Mouse (Mus musculus) E14TG2a.4 (cell line): ENCODE measurements around the gene B020031M17Rik.
"Not testable (repeated sequence)": the region's sequence is repeated elsewhere in the genome, so short reads cannot be mapped to it uniquely, and the experiment has no call there.

Experiments
- H3K27me3 ChIP-seq: 2 replicates; pipeline ENCODE4 v1.6.1; 2014; ENCODE audit warnings: low read length, control low read depth; ENCODE audit not compliant: insufficient read depth
- H3K36me3 ChIP-seq: 2 replicates; pipeline ENCODE4 v1.6.1; 2014; ENCODE audit warnings: low read length, control low read depth; ENCODE audit not compliant: insufficient read depth
- H3K4me1 ChIP-seq: replicated peaks from 2 replicates; pipeline ENCODE4 v1.6.1; 2014; ENCODE audit warnings: low read depth, low read length, control low read depth
- H3K4me3 ChIP-seq: replicated peaks from 2 replicates; pipeline ENCODE4 v1.5.1; 2014; ENCODE audit warnings: mild to moderate bottlenecking, low read length
- H3K9me3 ChIP-seq: 2 replicates; pipeline ENCODE4 v1.6.1; 2014; ENCODE audit warnings: low read length, control low read depth

The B020031M17Rik gene

GRCm38 (mm10) chr13:119950706-119951105 lies at the start of gene B020031M17Rik:
TSS of gene B020031M17Rik (minus strand) at chr13:119950806.
- H3K27me3 ChIP-seq, H3K36me3 ChIP-seq, H3K4me3 ChIP-seq, H3K9me3 ChIP-seq, H3K4me1 ChIP-seq: not testable (repeated sequence)

DNA sequence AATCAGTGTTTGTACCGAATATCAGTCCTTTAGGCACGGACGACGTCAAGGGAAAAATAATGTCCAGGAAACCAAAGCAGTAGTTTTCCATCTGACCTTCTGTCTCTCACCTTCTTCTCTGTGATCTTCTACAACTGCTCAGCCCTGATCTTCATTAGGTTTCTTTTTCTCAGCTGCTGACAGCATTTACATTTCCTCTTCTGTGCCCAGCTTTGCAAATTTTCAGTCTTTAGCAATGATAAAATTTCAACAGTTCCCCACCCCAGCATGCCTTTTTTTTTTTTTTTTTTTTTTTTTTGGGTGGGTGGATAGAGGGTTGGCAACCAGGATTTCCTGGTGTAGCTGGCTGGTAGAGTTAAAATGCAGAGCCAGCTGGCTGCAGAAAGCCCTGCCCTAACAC lies 48.6 kb upstream of the B020031M17Rik start:
- not testable (repeated sequence) for H3K36me3 ChIP-seq

GRCm38 (mm10) chr13:119998442-119999086 lies 48.0 kb upstream of the B020031M17Rik start:
- H3K4me3 ChIP-seq, H3K9me3 ChIP-seq, H3K36me3 ChIP-seq, H3K27me3 ChIP-seq, H3K4me1 ChIP-seq: not testable (repeated sequence)

More for the DNA sequence above, 48.6 kb upstream of the B020031M17Rik start:
- not testable (repeated sequence) for H3K4me3 ChIP-seq, H3K4me1 ChIP-seq, H3K27me3 ChIP-seq, H3K9me3 ChIP-seq

- H3K4me1 ChIP-seq, H3K4me3 ChIP-seq, H3K9me3 ChIP-seq: not testable (repeated sequence)
These were observed 41.4 kb upstream of the B020031M17Rik start for GRCm38 (mm10) chr13:119991917-119992496.

DNA sequence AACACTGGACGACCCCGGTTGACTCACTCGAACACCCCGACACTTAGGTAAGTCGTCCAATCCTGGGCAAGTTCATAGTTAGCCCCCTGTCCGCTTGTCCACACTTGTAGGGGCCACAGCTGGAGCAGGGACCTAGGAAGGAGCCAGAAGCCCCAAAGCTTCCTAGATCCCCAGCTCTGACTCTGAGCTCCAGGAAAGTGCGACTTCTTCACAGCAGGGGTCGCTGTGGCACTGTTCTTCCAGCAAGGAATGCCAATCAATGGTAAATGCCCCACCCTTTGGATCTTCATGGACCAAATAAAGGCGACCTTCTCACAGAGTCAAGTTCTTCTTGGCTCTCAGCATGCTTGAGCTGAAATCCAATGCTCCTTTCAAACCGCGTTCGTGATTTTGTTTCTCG lies 40.7 kb upstream of the B020031M17Rik start:
- H3K36me3 ChIP-seq, H3K27me3 ChIP-seq, H3K9me3 ChIP-seq, H3K4me3 ChIP-seq, H3K4me1 ChIP-seq: not testable (repeated sequence)

More at GRCm38 (mm10) chr13:119991917-119992496, 41.4 kb upstream of the B020031M17Rik start:
- not testable (repeated sequence) for H3K36me3 ChIP-seq, H3K27me3 ChIP-seq

DNA sequence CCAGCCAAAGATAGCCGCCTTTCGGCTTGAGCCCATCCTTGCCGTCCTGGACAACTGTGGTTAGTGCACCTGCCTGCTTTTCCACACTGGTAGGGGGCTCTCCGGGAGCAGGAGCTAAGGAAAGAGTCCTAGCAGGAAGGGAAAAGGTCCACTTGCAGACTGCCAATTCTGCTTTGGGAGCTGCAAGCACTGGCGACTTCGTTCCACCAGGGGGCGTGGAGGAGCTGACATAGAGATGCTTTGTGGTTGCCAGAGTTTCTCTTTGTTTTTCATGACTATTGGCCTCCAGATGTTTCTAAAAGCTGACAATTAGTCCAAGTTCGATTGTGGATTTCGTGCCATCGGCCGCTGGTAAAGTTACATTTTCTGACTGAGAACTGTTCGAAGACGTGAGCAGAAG lies 18.6 kb upstream of the B020031M17Rik start:
- not testable (repeated sequence) for H3K36me3 ChIP-seq, H3K4me1 ChIP-seq, H3K4me3 ChIP-seq, H3K9me3 ChIP-seq, H3K27me3 ChIP-seq

GRCm38 (mm10) chr13:119968193-119968592 lies 17.6 kb upstream of the B020031M17Rik start:
- H3K9me3 ChIP-seq, H3K27me3 ChIP-seq, H3K4me3 ChIP-seq, H3K4me1 ChIP-seq, H3K36me3 ChIP-seq: not testable (repeated sequence)

DNA sequence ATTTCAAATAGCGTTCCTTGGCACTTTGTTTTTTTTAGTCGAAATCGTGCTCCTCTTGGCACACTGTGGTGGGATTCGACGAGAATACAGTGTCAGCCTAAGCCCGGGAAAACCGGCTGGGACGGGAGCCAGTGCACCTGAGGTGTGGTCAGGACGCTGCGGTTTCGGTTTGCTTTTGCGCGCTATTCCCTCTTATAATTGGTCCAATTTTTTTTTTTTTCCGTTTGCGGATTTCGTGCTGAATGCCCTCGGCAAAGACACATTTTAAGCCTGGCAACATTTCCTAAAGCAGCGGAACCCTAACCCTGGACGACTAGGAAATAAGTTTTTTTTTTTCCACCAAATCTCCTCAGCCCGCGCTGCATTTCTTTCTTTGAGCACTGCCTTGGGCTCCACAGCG lies 15.4 kb upstream of the B020031M17Rik start:
- H3K36me3 ChIP-seq, H3K27me3 ChIP-seq, H3K4me3 ChIP-seq, H3K4me1 ChIP-seq, H3K9me3 ChIP-seq: not testable (repeated sequence)

DNA sequence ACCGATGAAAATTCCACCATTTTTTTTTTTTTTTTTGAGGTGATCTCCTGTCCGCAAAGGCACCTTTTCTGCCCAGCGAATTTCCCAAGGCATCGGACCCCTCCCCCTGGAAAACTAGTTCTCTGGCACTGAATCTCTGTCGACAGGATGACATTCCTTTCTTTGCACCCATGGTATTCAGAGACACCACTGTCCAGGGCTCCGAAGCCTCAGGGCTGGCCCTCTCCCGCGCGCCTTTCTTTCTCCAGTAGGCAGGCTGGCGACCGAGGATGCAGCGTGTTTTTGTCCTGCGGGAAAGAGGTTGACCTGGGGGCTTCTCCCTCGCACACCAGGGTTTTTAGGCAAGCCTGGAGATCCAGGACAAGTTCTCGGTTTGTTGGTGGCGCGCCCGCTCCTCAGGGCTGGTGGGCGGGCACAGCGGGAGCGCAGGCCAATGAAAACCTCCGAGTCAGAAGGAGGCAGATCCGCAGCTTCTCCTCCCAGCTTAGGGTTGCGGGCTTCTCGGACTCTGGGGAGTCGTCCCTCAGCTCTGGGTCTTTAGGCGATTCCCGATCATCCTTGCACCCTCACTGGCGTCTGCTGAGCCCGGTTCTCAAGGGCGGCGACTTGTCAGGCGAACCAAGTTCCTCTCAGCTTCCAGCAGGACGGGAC lies 14.8 kb upstream of the B020031M17Rik start:
- H3K4me3 ChIP-seq, H3K4me1 ChIP-seq, H3K36me3 ChIP-seq, H3K27me3 ChIP-seq, H3K9me3 ChIP-seq: not testable (repeated sequence)

- H3K4me1 ChIP-seq, H3K4me3 ChIP-seq, H3K36me3 ChIP-seq, H3K27me3 ChIP-seq, H3K9me3 ChIP-seq: not testable (repeated sequence)
These were observed 12.2 kb upstream of the B020031M17Rik start for GRCm38 (mm10) chr13:119962856-119963255.

DNA sequence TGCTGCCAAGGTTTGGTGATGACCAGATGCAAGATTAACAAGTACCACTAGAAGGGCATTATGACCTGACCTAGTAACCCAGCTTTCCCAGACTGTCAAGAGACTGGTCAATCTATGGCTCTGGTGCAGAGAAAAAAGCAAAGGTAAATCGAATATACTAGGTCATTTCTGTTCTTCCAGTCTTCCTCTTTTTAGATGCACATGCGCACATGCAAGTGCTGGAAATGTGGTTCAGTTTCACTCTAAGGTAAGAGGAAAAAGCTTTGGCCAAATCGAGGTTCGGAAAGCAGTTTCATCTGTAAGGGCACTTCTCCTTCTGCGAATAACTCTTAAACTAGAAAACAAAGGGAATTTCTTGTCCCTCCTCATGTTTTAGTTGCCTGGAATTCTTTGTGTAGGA lies 5.0 kb upstream of the B020031M17Rik start:
- H3K4me1 ChIP-seq, H3K27me3 ChIP-seq, H3K36me3 ChIP-seq, H3K4me3 ChIP-seq, H3K9me3 ChIP-seq: not testable (repeated sequence)

DNA sequence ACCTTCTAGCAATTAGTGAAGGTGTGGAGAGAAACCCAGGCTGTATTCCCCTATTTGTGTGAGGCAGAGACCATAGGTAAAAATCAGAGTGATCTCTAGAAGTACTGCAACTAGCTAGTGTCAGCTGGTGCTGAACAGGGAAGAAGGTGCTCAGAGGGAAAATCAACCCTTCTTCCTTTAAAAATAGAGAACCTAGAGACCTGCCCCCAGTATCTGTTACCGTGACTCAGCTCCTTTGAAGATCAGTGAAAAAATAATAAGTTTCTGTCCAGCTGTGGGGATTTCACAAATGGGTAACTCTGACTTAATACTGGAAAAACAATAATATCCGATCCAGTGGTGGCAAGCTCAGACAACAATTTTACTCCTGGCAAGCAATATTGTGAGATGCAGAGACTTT lies 4.5 kb upstream of the B020031M17Rik start:
- not testable (repeated sequence) for H3K36me3 ChIP-seq, H3K4me1 ChIP-seq, H3K4me3 ChIP-seq, H3K9me3 ChIP-seq, H3K27me3 ChIP-seq

GRCm38 (mm10) chr13:119929172-119929571 lies 21.4 kb downstream of the B020031M17Rik start, which contains the start of gene Gm21761:
TSS of gene Gm21761 (minus strand) at chr13:119929272.
- H3K27me3 ChIP-seq, H3K4me3 ChIP-seq: not testable (repeated sequence)

DNA sequence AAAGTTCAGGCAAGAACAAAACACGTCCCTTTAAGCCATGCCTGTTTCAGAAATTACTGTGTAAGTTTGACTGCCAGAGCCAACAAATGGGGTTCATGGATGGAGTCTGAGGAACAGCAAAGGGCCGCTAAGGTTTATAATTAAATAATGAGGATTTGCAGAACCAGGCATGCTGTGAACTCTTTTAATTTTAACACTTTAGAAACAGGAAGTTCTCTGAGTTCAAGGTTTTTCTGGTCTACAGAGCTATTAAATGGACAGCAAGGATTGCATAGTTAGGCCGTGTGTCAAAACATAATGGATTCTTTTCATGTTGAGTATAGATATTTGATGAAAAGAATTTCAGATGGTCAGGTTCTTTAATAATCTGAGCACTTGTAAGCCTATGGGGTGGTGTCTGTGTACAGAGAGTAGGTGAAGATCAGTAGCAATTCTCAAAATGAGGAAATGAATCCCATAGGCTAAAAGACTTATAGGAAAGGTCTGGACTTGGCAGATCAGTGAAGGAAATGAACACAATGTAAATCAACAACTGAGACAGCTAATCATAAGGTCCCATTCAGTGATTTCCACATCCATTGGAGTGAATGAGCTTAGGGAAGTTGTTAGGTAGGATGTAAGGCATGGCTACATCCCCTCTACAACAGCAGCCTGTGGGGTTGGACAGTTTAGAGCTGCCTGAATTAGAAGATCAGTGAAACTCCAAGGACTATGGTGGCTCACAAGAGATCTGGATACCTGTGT lies 25.8 kb downstream of the B020031M17Rik start:
- H3K9me3 ChIP-seq, H3K36me3 ChIP-seq, H3K27me3 ChIP-seq, H3K4me3 ChIP-seq, H3K4me1 ChIP-seq: not testable (repeated sequence)

More at GRCm38 (mm10) chr13:119929172-119929571, 21.4 kb downstream of the B020031M17Rik start, which contains the start of gene Gm21761:
- H3K4me1 ChIP-seq, H3K9me3 ChIP-seq, H3K36me3 ChIP-seq: not testable (repeated sequence)
